In the genomic region with DNA sequence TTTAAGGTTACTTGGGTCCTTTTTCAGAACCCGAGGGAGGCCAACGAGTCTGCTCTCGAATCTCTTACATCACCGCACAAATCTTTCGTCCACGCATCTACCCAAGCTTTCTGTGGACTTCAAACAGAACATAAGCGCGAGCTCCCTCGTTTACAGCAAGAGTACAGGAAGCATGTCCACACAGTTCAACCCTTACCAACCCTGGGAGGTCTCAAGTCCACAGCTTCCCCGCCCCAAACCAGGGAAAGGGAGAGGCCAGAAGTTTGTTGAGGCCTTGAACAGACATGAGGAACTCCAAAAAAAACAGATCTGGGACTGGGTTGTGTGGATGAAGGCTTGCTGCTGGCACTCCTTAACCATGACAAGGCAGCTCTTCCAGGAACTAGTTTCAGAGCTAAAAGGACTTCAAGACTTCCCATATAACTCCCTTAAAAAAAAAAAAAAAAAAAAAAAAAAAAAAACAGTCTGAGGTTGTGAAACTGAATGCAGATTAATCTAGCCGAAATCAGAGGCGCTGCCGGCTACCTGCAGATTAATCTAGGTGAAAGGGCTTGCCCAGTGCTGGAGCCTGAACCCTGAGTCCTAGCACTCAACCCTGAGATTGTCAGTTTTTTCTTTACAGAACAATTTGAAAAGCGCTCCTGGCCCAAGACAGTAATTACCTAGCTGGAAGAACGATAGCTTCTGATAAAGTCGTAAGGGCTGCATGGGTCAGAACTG, we compare ENCODE assay signal across 8 mouse cellular contexts. TPM values are rescaled to one million over a fixed set of nuclear protein-coding genes. Genes with fewer than 3 reads are reported as not detected.
DNase-seq lines count a peak whose midpoint lies in the region; ATAC-seq lines count a peak whose summit lies in the region.

No protein-coding gene starts in this region.

- ATAC-seq in kidney, embryonic 15.5 days (replicated peaks; ENCODE audit: low FRiP score): no peak
- no peak for ATAC-seq in embryonic facial prominence, embryonic 13.5 days (ENCODE audit: insufficient number of reproducible peaks, insufficient read depth, low FRiP score, low TSS enrichment, low read depth)
- no peak for ATAC-seq in neural tube, embryonic 14.5 days (ENCODE audit: low read depth)

- H3K4me1 ChIP-seq in kidney, embryonic 15.5 days: peaks cover 32% of the 10 kb centered on the region
- peaks cover 25% of the 10 kb centered on the region for H3K4me1 ChIP-seq in embryonic facial prominence, embryonic 13.5 days
- peaks cover 16% of the 10 kb centered on the region for H3K4me1 ChIP-seq in neural tube, embryonic 14.5 days (ENCODE audit: control insufficient read depth, insufficient read depth, low read length)

- H3K4me2 ChIP-seq in kidney, embryonic 15.5 days: peak overlapping the region; percentile 69
- peak overlapping the region; percentile 91 for H3K4me2 ChIP-seq in embryonic facial prominence, embryonic 13.5 days
- H3K4me2 ChIP-seq in neural tube, embryonic 14.5 days (ENCODE audit: low read depth, low read length): peak overlapping the region; percentile 64

- H3K27ac ChIP-seq in kidney, embryonic 15.5 days: no peak overlapping the region
- H3K27ac ChIP-seq in embryonic facial prominence, embryonic 13.5 days: no peak overlapping the region
- no peak overlapping the region for H3K27ac ChIP-seq in neural tube, embryonic 14.5 days (ENCODE audit: low read depth, low read length)

- no peaks in the 10 kb centered on the region for H3K27me3 ChIP-seq in kidney, embryonic 15.5 days
- H3K27me3 ChIP-seq in embryonic facial prominence, embryonic 13.5 days: no peaks in the 10 kb centered on the region
- no peaks in the 10 kb centered on the region for H3K27me3 ChIP-seq in neural tube, embryonic 14.5 days (ENCODE audit: control insufficient read depth, insufficient read depth, low read length)

- H3K4me3 ChIP-seq in kidney, embryonic 15.5 days (replicated peaks): peak overlapping the region; percentile 93
- H3K4me3 ChIP-seq in embryonic facial prominence, embryonic 13.5 days: peak overlapping the region; percentile 87
- H3K4me3 ChIP-seq in neural tube, embryonic 14.5 days (ENCODE audit: low read depth, low read length): peak overlapping the region; percentile 54; the same call in 1 of the 2 replicates

- peak overlapping the region; percentile 79 for H3K9ac ChIP-seq in kidney, embryonic 15.5 days
- H3K9ac ChIP-seq in embryonic facial prominence, embryonic 13.5 days: peak overlapping the region; percentile 81
- peak overlapping the region; percentile 67; the same call in 1 of the 2 replicates for H3K9ac ChIP-seq in neural tube, embryonic 14.5 days (replicated peaks; ENCODE audit: low read depth, low read length)

- H3K9me3 ChIP-seq in kidney, embryonic 15.5 days (replicated peaks): no peaks in the 10 kb centered on the region
- no peaks in the 10 kb centered on the region for H3K9me3 ChIP-seq in embryonic facial prominence, embryonic 13.5 days
- H3K9me3 ChIP-seq in neural tube, embryonic 14.5 days (ENCODE audit: control insufficient read depth, low read length): no peaks in the 10 kb centered on the region

- no peak for DNase-seq in kidney, adult 11 months
- DNase-seq in kidney, postnatal 36 days: peak; percentile 45 to 48
- DNase-seq in frontal cortex, postnatal 25 days (ENCODE audit: low spot score in 2 of 2): no peak
- DNase-seq in frontal cortex, adult 2 months (ENCODE audit: extremely low spot score in 1 of 2, low spot score in 1 of 2): no peak
- DNase-seq in cerebellum, postnatal 14 days: no peak

- peaks cover 41% of the 10 kb centered on the region for H3K36me3 ChIP-seq in kidney, embryonic 15.5 days
- peaks cover 40% of the 10 kb centered on the region for H3K36me3 ChIP-seq in embryonic facial prominence, embryonic 13.5 days
- H3K36me3 ChIP-seq in neural tube, embryonic 14.5 days (ENCODE audit: control insufficient read depth, insufficient read depth, low read length): peaks cover 3% of the 10 kb centered on the region

- WGBS in kidney, embryonic 15.5 days: 87% methylated on average over 16 of the region's 16 CpGs
- 86% methylated on average over 16 of the region's 16 CpGs for WGBS in embryonic facial prominence, embryonic 13.5 days
- 94% methylated on average over 16 of the region's 16 CpGs for WGBS in neural tube, embryonic 14.5 days

RNA-seq across cellular contexts. Expression of a gene that starts 1.3 kb away (rescaled TPM):
- polyA plus RNA-seq in kidney, embryonic 15.5 days (2015; fragmentation: Nextera tagmentation; extraction: Ambion mirVana): 20.8 and 21.2 TPM in 2 replicates
- 18.4 and 19.5 TPM in 2 replicates for polyA plus RNA-seq in embryonic facial prominence, embryonic 13.5 days (2015; fragmentation: Nextera tagmentation; extraction: Ambion mirVana)
- 21.0 and 24.2 TPM in 2 replicates for polyA plus RNA-seq in neural tube, embryonic 14.5 days (2014; fragmentation: Nextera tagmentation; extraction: Ambion mirVana)
- 29.4 and 35.0 TPM in 2 replicates for polyA plus RNA-seq in frontal cortex, adult 2 months (2012; rRNA removed)

RNA-seq across cellular contexts. Expression of a gene that starts 1.5 kb away (rescaled TPM):
- 9.0 and 9.2 TPM in 2 replicates for polyA plus RNA-seq in kidney, embryonic 15.5 days (2015; fragmentation: Nextera tagmentation; extraction: Ambion mirVana)
- polyA plus RNA-seq in embryonic facial prominence, embryonic 13.5 days (2015; fragmentation: Nextera tagmentation; extraction: Ambion mirVana): 7.0 and 7.9 TPM in 2 replicates
- polyA plus RNA-seq in neural tube, embryonic 14.5 days (2014; fragmentation: Nextera tagmentation; extraction: Ambion mirVana): 16.9 and 19.0 TPM in 2 replicates
- 7.7 and 7.9 TPM in 2 replicates for polyA plus RNA-seq in frontal cortex, adult 2 months (2012; rRNA removed)

RNA-seq across cellular contexts. Expression of a gene that starts 17.7 kb away (rescaled TPM):
- polyA plus RNA-seq in kidney, embryonic 15.5 days (2015; fragmentation: Nextera tagmentation; extraction: Ambion mirVana): 21.5 and 24.0 TPM in 2 replicates
- polyA plus RNA-seq in embryonic facial prominence, embryonic 13.5 days (2015; fragmentation: Nextera tagmentation; extraction: Ambion mirVana): 23.4 and 25.0 TPM in 2 replicates
- 31.6 and 41.1 TPM in 2 replicates for polyA plus RNA-seq in neural tube, embryonic 14.5 days (2014; fragmentation: Nextera tagmentation; extraction: Ambion mirVana)
- 59.9 and 60.9 TPM in 2 replicates for polyA plus RNA-seq in frontal cortex, adult 2 months (2012; rRNA removed)

RNA-seq across cellular contexts. Expression of a gene that starts 19.1 kb away (rescaled TPM):
- 18.4 and 19.8 TPM in 2 replicates for polyA plus RNA-seq in kidney, embryonic 15.5 days (2015; fragmentation: Nextera tagmentation; extraction: Ambion mirVana)
- 17.7 and 20.3 TPM in 2 replicates for polyA plus RNA-seq in embryonic facial prominence, embryonic 13.5 days (2015; fragmentation: Nextera tagmentation; extraction: Ambion mirVana)
- polyA plus RNA-seq in neural tube, embryonic 14.5 days (2014; fragmentation: Nextera tagmentation; extraction: Ambion mirVana): 28.1 and 29.3 TPM in 2 replicates
- 18.5 and 19.3 TPM in 2 replicates for polyA plus RNA-seq in frontal cortex, adult 2 months (2012; rRNA removed)

RNA-seq across cellular contexts. Expression of a gene that starts 23.6 kb away (rescaled TPM):
- polyA plus RNA-seq in kidney, embryonic 15.5 days (2015; fragmentation: Nextera tagmentation; extraction: Ambion mirVana): 40.1 and 87.2 TPM in 2 replicates
- 16.7 and 17.2 TPM in 2 replicates for polyA plus RNA-seq in embryonic facial prominence, embryonic 13.5 days (2015; fragmentation: Nextera tagmentation; extraction: Ambion mirVana)
- 1.9 and 6.4 TPM in 2 replicates for polyA plus RNA-seq in neural tube, embryonic 14.5 days (2014; fragmentation: Nextera tagmentation; extraction: Ambion mirVana)
- 0.96 and 3.9 TPM in 2 replicates for polyA plus RNA-seq in frontal cortex, adult 2 months (2012; rRNA removed)

Comparison
In these comparisons a context has a peak if more than half of its experiments do, and no peak if none do; other contexts are left out.
1. DNase-seq: peak in kidney, postnatal 36 days (2 of 2); none in kidney, adult 11 months (single experiment), frontal cortex, postnatal 25 days (0 of 2), frontal cortex, adult 2 months (0 of 2) and cerebellum, postnatal 14 days (0 of 2).
2. Peak in every context shown above with its lines, with median percentiles within 50 percentile points of each other: H3K4me2 ChIP-seq, H3K4me3 ChIP-seq and H3K9ac ChIP-seq.